Mouse (Mus musculus) hematopoietic stem cell, adult 5-6 weeks (primary cell): Measurements from ENCODE around the gene Rpl13. TPM values are rescaled to one million over a fixed set of nuclear protein-coding genes. Genes with fewer than 3 reads are reported as not detected.

Source experiments
- ATAC-seq, 2 experiments: fragments of 125-278 bp in 1 of 2; replicated peaks in 1 of 2; 2 replicates each; pipeline ENCODE4 v1.8.0; 2016 to 2017; ENCODE audit warnings: inconsistent platforms in 2 of 2, mild to moderate bottlenecking in 2 of 2, moderate number of reproducible peaks in 2 of 2, low read depth in 1 of 2, moderate TSS enrichment in 1 of 2; ENCODE audit not compliant: low FRiP score in 2 of 2, poor library complexity in 2 of 2, severe bottlenecking in 2 of 2, insufficient read depth in 1 of 2, low TSS enrichment in 1 of 2
- total RNA-seq: library from RNA; stranded (forward); fragments of 172-1452, 232-1000 nt; gene quantifications from 2 replicates; pipeline ENCODE4 v1.2.3, GENCODE M21; 2017

Gene Rpl13
- total RNA-seq, 1 experiment from 2014 or later: 3,898 TPM

- no peak for ATAC-seq
These were observed 33.3 kb downstream of the Rpl13 start for GRCm38 (mm10) chr8:123135406-123135805.

- no peak for ATAC-seq
These were observed 33.7 kb downstream of the Rpl13 start for GRCm38 (mm10) chr8:123135806-123136205.

DNA sequence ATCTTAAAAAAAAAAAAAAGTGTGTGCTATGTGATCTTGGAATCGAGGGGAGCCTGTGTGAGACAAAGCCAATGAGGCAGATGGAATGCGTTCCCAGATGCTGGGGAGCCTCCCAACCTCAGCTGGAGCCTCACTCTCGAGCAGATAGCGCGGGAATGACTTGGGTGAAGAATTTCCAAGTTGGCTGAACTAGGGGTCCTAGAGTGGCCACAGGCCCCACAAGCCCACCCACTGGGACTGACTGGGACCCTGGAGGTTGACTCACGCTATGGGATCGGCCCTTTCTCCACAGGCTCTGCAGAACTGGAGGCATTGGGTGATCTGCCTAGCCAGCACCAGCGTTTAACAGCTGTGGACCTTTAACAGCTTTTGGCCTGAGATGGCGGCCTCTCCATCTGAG lies 34.1 kb downstream of the Rpl13 start:
- no peak for ATAC-seq

DNA sequence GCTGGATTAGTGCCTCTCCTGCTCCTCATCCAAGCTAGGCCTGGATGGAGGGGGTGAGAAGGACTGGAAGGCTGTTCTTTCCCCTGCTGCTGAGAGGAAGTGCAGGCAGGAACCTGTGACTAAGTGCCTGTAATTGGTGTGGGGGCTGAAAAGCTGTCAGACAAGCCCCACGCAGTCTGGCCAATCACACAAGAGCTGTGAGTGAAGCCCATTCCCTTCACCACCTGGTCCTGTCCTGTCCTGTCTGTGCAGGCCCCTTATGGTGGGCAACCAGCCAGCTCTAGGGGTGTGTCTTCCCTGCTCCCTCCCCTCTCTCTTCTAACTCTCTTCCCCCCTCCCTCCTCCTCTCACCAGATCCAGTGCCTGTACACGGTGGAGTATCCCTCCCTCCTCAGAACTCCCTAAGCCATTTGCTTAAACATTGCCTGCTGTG lies 35.5 kb downstream of the Rpl13 start:
- peak in 1 of 2 experiments; percentile 15; a peak in 1 of 4 replicates for ATAC-seq

DNA sequence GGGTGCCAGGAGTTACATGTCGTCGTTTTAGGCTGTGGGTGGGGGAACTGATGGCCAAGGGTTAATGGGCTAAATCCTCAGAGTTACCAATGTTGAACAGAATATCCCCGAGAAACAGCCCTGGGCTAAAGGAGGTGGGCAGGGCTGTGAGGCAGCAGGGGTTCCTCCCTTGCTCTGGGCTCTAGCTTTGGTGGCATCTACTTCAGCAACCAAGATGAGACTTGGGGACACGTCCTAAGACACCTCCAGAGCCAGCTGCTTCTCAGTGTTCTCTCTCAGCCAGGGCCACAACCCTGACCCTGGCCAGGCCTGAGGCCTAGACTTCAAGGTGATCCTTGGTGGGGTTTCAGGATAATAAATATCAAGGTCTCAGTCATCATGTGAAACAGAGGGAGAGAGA lies 36.6 kb downstream of the Rpl13 start:
- no peak for ATAC-seq

- ATAC-seq: no peak
These were observed 39.8 kb downstream of the Rpl13 start for GRCm38 (mm10) chr8:123141741-123142462.

GRCm38 (mm10) chr8:123145279-123145678 lies 43.1 kb downstream of the Rpl13 start:
- ATAC-seq: no peak

- ATAC-seq: no peak
These were observed 44.2 kb downstream of the Rpl13 start for GRCm38 (mm10) chr8:123146390-123146789.

DNA sequence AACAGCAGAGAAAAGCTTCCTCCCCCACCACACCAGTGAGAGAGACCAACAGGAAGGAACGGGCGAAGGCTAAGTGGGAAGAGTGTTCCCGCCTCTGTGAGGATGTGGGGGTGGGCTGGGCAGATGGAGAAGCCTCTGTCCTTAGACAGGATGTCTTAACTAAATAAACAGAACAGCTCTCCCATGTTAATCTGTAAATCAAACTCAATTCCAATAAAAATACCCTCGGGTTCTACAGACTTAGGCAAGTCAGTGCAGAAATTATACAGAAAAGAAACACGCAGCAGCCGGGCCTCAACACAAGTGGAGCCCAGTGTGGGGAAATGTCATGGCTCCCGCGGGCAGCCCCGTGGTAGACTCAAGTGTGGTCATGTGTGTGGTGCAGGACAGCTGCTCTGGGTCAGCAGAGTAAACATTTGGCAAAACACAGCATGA lies 48.6 kb downstream of the Rpl13 start:
- ATAC-seq: no peak

Other genes with a start within 250 kb of the Rpl13 start
- 99.2 and 109 TPM in 2 replicates for gene Ankrd11, start 60.1 kb upstream of the Rpl13 start, total RNA-seq
- 68.5 and 76.3 TPM in 2 replicates for gene Spg7, start 39.4 kb upstream of the Rpl13 start, total RNA-seq
- gene Cpne7, start 15.0 kb downstream of the Rpl13 start, total RNA-seq: 0.60 TPM in 1 of 2 replicates, not detected in the other
- not detected in 2 replicates for gene Sult5a1, start 56.0 kb downstream of the Rpl13 start, total RNA-seq
- gene Dpep1, start 83.9 kb downstream of the Rpl13 start, total RNA-seq: not detected in 2 replicates
- 18.1 and 52.8 TPM in 2 replicates for gene Chmp1a, start 110.4 kb downstream of the Rpl13 start, total RNA-seq
- gene Spata33, start 110.5 kb downstream of the Rpl13 start, total RNA-seq: 1.5 TPM in 1 of 2 replicates, not detected in the other
- gene Cdk10, start 122.5 kb downstream of the Rpl13 start, total RNA-seq: 32.6 and 39.1 TPM in 2 replicates
- gene Spata2l, start 133.9 kb downstream of the Rpl13 start, total RNA-seq: 1.2 and 2.5 TPM in 2 replicates
- gene Zfp276, start 151.8 kb downstream of the Rpl13 start, total RNA-seq: 10.5 and 12.8 TPM in 2 replicates
- 18.8 and 24.6 TPM in 2 replicates for gene Vps9d1, start 152.0 kb downstream of the Rpl13 start, total RNA-seq
- gene Fanca, start 216.2 kb downstream of the Rpl13 start, total RNA-seq: 23.7 and 38.5 TPM in 2 replicates
- gene Spire2, start 230.4 kb downstream of the Rpl13 start, total RNA-seq: 0.94 and 4.0 TPM in 2 replicates